Mouse (Mus musculus): ENCODE results near the gene Trim25. TPM values are rescaled to one million over a fixed set of nuclear protein-coding genes. Genes with fewer than 3 reads are reported as not detected.

Trim25 gene
- polyA plus RNA-seq (2017; shearing (Covaris generic)): 10 to 100 TPM; 37.0 to 47.1 TPM

DNA sequence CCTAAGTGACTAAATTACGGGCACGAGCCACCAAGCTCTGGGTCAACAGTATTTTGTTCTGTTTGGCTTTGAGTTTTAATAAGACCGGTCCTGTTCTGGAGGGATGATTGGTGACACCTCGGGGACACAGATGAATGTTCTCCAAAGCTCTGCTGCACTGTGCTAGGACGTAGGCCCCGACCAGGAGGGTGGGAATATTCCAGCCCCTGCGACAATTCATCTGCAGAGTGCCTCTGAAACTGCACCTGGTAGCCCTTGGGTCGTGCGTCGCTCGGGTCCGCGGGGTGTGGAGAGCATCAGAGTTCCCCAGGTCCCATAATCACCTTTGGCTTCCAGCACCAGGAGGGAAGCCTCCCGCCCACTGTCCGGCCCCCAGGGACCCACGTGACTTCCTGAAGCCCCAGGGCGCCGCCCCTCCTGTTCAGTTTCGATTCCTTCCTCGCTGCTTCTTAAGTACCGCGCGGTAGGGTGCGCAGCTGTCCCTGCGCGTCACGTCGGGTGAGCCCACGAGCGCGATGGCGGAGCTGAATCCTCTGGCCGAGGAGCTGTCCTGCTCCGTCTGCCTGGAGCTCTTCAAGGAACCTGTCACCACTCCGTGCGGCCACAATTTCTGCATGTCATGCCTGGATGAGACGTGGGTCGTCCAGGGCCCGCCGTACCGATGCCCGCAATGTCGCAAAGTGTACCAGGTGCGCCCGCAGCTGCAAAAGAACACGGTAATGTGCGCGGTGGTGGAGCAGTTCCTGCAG is at the start of gene Trim25:
TSS of gene Trim25 (plus strand) at position 403 of the 749 bp plus-strand sequence.

DNA sequence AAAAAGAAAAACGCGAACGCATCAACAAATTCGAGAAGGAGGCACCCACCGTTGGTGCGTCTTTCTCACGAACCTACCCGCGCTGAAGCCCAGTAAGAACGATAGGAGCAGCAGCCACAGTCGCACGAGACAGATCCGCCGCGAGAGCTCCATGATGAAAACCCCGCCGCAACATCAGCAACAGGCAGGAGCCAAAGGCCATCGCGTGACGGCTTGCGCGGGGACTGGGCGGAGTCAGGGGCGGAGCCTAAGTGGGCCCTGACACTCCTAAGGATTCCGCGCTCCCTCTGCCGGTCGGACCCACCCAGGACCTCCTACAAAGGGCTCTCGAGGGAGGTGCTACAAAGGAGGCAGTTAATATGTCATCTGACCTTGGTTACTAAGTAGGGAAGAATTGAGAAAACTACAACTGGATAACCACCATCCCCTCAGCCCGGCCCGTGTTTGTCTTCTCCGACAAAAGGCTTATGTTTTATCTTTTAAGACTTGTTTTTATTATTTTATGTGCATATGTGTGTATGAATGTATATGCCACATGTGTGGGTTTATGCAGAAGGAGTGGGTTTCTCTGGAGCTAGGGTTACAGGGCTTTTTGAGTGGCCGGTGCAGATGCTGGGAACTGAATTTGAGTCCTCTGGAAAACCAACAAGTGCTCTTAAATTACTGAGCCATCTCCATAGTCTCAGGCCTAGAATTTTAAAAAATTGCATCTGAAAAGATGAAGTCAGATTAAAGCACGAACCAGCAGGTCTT is 43.8 kb upstream of the Trim25 start, which contains the start of gene Scpep1:
TSS of gene Scpep1 (minus strand) at position 249 of the 753 bp plus-strand sequence.

DNA sequence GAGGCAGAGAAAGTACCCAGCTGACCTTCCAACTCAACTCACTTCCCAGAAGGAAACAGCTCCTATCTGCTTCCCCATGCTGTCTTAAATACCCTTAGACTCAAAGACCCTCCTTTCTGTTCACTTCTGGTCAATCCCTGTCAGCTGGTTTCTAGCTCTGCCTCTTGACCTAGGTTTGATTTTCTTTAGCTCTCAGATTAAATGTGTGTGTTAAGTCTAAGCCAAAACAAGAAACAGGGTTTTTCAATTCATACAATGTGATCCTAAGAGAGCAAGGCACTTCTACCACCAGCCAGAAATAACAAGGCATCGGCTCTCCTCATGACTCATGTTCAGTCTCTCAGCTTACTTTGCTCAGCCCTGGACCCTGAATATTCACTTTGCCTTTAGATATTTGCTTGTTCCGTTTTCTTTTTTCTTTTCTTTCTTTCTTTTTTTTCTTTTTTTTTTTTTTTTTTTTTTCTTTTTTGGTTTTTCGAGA is 32.3 kb upstream of the Trim25 start, which contains the start of gene Elobl:
TSS of gene Elobl (minus strand) at position 51 of the 481 bp plus-strand sequence.

DNA sequence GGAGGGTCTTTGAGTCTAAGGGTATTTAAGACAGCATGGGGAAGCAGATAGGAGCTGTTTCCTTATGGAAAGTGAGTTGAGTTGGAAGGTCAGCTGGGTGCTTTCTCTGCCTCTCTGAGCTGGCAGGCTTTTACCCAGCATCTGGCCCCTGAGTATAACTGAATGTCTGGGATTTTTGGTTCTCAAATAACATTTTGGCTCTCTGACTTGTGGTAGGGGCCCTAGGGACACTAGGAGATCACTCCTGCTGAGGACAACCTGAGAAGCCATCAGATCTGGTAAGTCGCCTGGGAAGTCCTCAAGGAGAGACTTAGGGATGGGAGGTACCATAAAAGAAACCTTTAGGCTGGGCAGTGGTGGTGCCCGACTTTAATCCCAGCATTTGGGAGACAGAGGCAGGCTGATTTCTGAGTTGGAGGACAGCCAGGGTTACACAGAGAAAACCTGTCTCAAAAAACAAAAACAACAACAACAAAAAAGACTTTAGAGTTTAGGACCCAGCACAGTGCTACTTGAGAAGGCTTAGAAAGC is 28.9 kb upstream of the Trim25 start, which contains the start of gene Coil:
TSS of gene Coil (plus strand) at position 51 of the 531 bp plus-strand sequence.

DNA sequence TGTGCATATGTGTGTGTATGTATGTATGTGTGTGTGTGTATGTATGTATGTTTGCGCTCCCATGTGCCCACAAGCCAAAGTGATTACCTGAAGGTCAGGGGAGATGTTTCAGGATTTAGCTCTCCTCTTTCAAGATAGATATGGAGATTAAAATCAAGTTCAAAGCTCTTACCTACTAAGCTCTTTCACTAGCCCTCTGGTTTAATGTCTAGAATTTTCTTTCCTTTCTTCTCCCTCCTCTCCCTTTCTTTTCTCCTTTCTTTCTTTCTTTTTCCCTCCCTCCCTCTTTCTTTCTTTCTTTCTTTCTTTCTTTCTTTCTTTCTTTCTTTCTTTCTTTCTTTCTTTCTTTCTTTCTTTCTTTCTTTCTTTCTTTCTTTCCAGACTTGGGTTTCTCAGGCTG is 67.6 kb downstream of the Trim25 start, which contains the start of gene Dgke:
TSS of gene Dgke (minus strand) at position 101 of the 400 bp plus-strand sequence.

Other genes starting within 250 kb of the Trim25 start
- gene Akap1, start 134.8 kb upstream of the Trim25 start, polyA plus RNA-seq (2017; shearing (Covaris generic)): 1 to 10 TPM in 1 of 2 experiments, under 1 TPM in 1; 0.87 to 2.0 TPM
- gene Scpep1, start 43.9 kb upstream of the Trim25 start, polyA plus RNA-seq (2017; shearing (Covaris generic)): 10 to 100 TPM; 11.6 to 30.5 TPM
- not detected for gene Elobl, start 32.4 kb upstream of the Trim25 start, polyA plus RNA-seq (2017; shearing (Covaris generic))
- gene Coil, start 29.1 kb upstream of the Trim25 start, polyA plus RNA-seq (2017; shearing (Covaris generic)): 10 to 100 TPM in 1 of 2 experiments, 1 to 10 TPM in 1; 8.8 to 12.6 TPM
- 1 to 10 TPM; 8.8 to 9.4 TPM for gene Dgke, start 67.5 kb downstream of the Trim25 start, polyA plus RNA-seq (2017; shearing (Covaris generic))
- not detected for gene Gm525, start 74.5 kb downstream of the Trim25 start, polyA plus RNA-seq (2017; shearing (Covaris generic))